Mouse (Mus musculus): ENCODE results near the gene Nrip2. TPM values are rescaled to one million over a fixed set of nuclear protein-coding genes. Genes with fewer than 3 reads are reported as not detected.

Gene Nrip2
- polyA plus RNA-seq, 1 experiment from 2014 or later: 5.0 TPM

- Histone ChIP-seq H3K4me1 (peaks cover 24% of the 10 kb centered on the region), H3K36me3 (peaks cover 26% of the 10 kb centered on the region), H3K27ac (peak overlapping the region; percentile 94), H3K9me3 (no peaks in the 10 kb centered on the region), H3K4me2 (peak overlapping the region; percentile 80), H3K9ac (peak overlapping the region; percentile 35; the same call in 1 of the 2 replicates), H3K27me3 (no peaks in the 10 kb centered on the region), H3K4me3 (peak overlapping the region; percentile 98)
- WGBS: 11% methylated on average over 18 of the region's 18 CpGs
- ATAC-seq (ENCODE audit: insufficient number of reproducible peaks, low FRiP score, low TSS enrichment, low read depth): peak; percentile 47
These were observed 39.8 kb downstream of the Nrip2 start for GRCm38 (mm10) chr6:128438871-128439341.

DNA sequence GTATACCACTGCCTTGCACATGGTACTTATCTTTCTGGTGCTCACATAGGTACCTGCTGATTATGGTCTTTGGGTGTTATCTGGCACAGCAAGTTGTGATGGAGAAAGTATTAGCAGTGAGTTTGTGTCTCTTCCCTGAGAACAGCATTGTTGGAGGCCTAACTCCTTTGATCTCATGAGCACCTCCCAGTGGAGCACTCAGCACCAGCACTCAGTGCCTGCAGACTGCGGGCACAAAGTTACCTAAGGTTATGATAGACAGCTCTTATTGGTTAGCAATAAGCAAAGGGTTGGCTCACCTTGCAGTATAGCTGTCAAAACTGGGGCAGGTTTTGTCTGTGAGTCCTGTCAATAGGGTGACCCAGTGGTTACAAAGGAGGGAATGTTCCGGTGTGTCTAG is 41.1 kb downstream of the Nrip2 start:
- Histone ChIP-seq H3K27ac (no peak overlapping the region), H3K9ac (no peak overlapping the region), H3K4me1 (peaks cover 23% of the 10 kb centered on the region), H3K9me3 (no peaks in the 10 kb centered on the region), H3K4me3 (no peak overlapping the region), H3K4me2 (no peak overlapping the region), H3K27me3 (no peaks in the 10 kb centered on the region), H3K36me3 (peaks cover 13% of the 10 kb centered on the region)
- no peak for ATAC-seq (ENCODE audit: insufficient number of reproducible peaks, low FRiP score, low TSS enrichment, low read depth)
- WGBS: 86% methylated on average over 2 of the region's 2 CpGs

GRCm38 (mm10) chr6:128445761-128446535 is 46.9 kb downstream of the Nrip2 start:
- H3K4me3 ChIP-seq: no peak overlapping the region
- H3K27me3 ChIP-seq: no peaks in the 10 kb centered on the region
- 15% methylated on average over 14 of the region's 14 CpGs for WGBS
- 0 out of 2 replicates have a peak, but pooled peaks cover 2% of the 10 kb centered on the region for H3K4me1 ChIP-seq
- H3K36me3 ChIP-seq: no peaks in the 10 kb centered on the region
- no peak overlapping the region for H3K9ac ChIP-seq
- 0 out of 2 replicates have a peak overlapping the region, but pooled peaks have one; percentile 10 for H3K4me2 ChIP-seq
- no peaks in the 10 kb centered on the region for H3K9me3 ChIP-seq
- no peak for ATAC-seq (ENCODE audit: insufficient number of reproducible peaks, low FRiP score, low TSS enrichment, low read depth)
- H3K27ac ChIP-seq: no peak overlapping the region

DNA sequence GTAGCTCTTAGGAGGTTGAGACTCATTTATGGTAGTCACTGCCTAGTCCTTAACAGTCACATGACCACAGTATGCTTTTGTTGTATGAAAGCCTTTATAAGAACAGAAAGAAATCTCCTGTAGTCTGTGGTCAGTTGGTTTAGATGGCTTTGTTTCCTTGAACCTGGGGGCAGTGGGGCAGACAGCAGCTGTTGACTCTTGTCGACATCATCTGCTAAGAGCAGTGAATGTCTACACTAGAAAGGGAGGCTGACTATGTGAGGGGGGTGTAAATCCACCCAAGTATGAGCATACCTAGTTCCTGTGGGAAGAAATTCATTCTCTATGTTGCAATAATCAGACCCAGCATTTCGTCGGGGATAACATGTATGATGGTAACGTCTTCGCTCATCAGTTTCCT is 48.0 kb downstream of the Nrip2 start:
- Histone ChIP-seq H3K27me3 (no peaks in the 10 kb centered on the region), H3K9ac (no peak overlapping the region), H3K4me1 (peaks cover 2% of the 10 kb centered on the region; the same call in 1 of the 2 replicates), H3K4me2 (no peak overlapping the region), H3K36me3 (no peaks in the 10 kb centered on the region), H3K27ac (no peak overlapping the region), H3K9me3 (no peaks in the 10 kb centered on the region), H3K4me3 (no peak overlapping the region)
- WGBS: 93% methylated on average over 5 of the region's 5 CpGs
- ATAC-seq (ENCODE audit: insufficient number of reproducible peaks, low FRiP score, low TSS enrichment, low read depth): no peak

DNA sequence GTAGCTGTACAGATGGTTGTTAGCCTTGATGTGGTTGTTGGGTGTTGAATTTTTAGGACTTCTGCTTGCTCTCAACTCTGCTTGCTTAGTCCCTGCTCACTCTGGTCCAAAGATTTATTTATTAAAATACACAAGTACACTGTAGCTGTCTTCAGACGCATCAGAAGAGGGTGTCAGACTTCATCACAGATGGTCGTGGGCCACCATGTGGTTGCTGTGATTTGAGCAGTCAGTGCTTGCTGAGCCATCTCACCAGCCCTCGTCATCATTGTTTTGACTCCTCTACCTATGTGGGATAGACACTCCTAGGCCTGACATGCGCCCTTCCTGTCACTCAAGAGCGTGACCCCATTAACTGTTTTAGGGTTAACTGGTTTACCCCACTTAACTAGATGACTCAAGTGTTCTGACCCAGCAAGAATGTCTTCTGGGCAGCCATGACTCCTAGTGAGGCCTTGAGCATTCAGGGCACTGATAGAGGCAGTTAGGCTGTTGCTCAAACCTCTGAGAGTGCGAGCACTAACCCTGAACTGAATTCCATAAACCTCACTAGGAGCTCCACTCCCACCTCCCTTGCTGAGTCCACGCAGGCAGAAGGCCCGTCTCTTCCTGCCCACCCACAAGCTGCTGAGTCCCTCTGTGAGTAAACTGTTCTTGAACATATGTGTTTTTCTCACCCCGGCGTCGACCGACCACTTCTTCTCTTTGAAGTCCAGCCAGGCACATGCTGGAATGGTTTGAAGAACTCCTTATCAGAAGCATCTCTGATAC is 56.9 kb downstream of the Nrip2 start:
- Histone ChIP-seq H3K9ac (no peak overlapping the region), H3K4me2 (no peak overlapping the region), H3K9me3 (no peaks in the 10 kb centered on the region), H3K4me1 (no peaks in the 10 kb centered on the region; the same call in 1 of the 2 replicates), H3K27me3 (no peaks in the 10 kb centered on the region), H3K36me3 (no peaks in the 10 kb centered on the region), H3K27ac (no peak overlapping the region), H3K4me3 (no peak overlapping the region)
- 62% methylated on average over 12 of the region's 12 CpGs for WGBS
- ATAC-seq (ENCODE audit: insufficient number of reproducible peaks, low FRiP score, low TSS enrichment, low read depth): no peak

- Histone ChIP-seq H3K9ac (no peak overlapping the region), H3K4me3 (no peak overlapping the region), H3K36me3 (no peaks in the 10 kb centered on the region), H3K4me2 (no peak overlapping the region), H3K27ac (no peak overlapping the region), H3K4me1 (no peaks in the 10 kb centered on the region; the same call in 1 of the 2 replicates), H3K9me3 (no peaks in the 10 kb centered on the region), H3K27me3 (no peaks in the 10 kb centered on the region)
- 76% methylated on average over 5 of the region's 5 CpGs for WGBS
- no peak for ATAC-seq (ENCODE audit: insufficient number of reproducible peaks, low FRiP score, low TSS enrichment, low read depth)
These were observed 58.1 kb downstream of the Nrip2 start for GRCm38 (mm10) chr6:128457186-128457585.

- no peaks in the 10 kb centered on the region for H3K36me3 ChIP-seq
- no peaks in the 10 kb centered on the region for H3K27me3 ChIP-seq
- H3K9ac ChIP-seq: no peak overlapping the region
- no peaks in the 10 kb centered on the region for H3K4me1 ChIP-seq
- H3K9me3 ChIP-seq: no peaks in the 10 kb centered on the region
- no peak overlapping the region for H3K27ac ChIP-seq
- H3K4me3 ChIP-seq: no peak overlapping the region
- WGBS: 30% methylated on average over 2 of the region's 2 CpGs
- ATAC-seq (ENCODE audit: insufficient number of reproducible peaks, low FRiP score, low TSS enrichment, low read depth): no peak
- H3K4me2 ChIP-seq: no peak overlapping the region
These were observed 61.2 kb downstream of the Nrip2 start for GRCm38 (mm10) chr6:128460321-128460720.

- Histone ChIP-seq H3K4me2 (no peak overlapping the region), H3K4me1 (no peaks in the 10 kb centered on the region), H3K9ac (no peak overlapping the region), H3K9me3 (no peaks in the 10 kb centered on the region), H3K4me3 (no peak overlapping the region), H3K36me3 (no peaks in the 10 kb centered on the region), H3K27ac (no peak overlapping the region), H3K27me3 (no peaks in the 10 kb centered on the region)
- ATAC-seq (ENCODE audit: insufficient number of reproducible peaks, low FRiP score, low TSS enrichment, low read depth): no peak
- WGBS: 77% methylated on average over 14 of the region's 14 CpGs
These were observed 61.8 kb downstream of the Nrip2 start for GRCm38 (mm10) chr6:128460729-128461503.

DNA sequence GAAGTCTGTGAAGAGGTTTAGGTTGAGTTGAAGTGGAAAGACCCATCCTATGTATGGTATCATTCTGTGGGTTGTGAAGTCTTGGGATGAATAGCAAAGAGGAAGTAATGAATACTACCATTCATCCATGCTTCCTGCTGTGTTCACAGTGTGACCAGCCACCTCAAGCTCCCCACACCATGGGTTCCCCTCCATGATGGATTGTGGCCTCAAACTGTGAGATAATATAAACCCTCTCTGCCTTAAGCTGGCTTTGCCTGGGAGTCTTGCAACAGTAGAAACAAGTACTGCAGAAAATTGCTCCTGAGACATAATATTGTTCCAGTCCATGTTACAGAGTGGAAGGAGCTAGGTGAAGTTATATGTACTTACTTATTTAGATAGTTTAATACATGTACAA is 62.5 kb downstream of the Nrip2 start:
- no peak for ATAC-seq (ENCODE audit: insufficient number of reproducible peaks, low FRiP score, low TSS enrichment, low read depth)
- Histone ChIP-seq H3K9me3 (no peaks in the 10 kb centered on the region), H3K36me3 (no peaks in the 10 kb centered on the region), H3K27ac (no peak overlapping the region), H3K4me2 (no peak overlapping the region), H3K4me1 (no peaks in the 10 kb centered on the region), H3K9ac (no peak overlapping the region), H3K4me3 (no peak overlapping the region), H3K27me3 (no peaks in the 10 kb centered on the region)

DNA sequence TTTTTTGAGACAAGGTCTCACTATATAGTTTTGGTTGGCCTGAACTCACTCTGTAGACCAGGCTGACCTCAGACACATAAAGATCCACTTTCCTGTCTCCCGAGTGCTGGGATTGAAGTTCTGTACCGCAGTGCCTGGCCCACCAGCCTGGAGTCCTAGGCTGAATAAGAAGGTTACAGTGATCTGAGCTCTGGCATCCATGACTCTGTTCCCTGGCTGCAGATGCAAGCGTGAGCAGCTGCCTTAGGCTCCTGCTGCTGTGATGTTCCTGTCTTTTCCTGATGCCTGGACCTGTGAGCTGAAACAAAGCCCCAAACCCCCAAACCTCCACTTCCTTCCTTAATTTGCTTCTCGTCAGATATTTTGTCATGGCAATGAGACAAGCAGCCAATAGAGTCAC is 65.9 kb downstream of the Nrip2 start:
- Histone ChIP-seq H3K4me2 (no peak overlapping the region), H3K9me3 (no peaks in the 10 kb centered on the region), H3K36me3 (no peaks in the 10 kb centered on the region), H3K27ac (no peak overlapping the region), H3K4me3 (no peak overlapping the region), H3K4me1 (no peaks in the 10 kb centered on the region), H3K27me3 (no peaks in the 10 kb centered on the region), H3K9ac (no peak overlapping the region)
- ATAC-seq (ENCODE audit: insufficient number of reproducible peaks, low FRiP score, low TSS enrichment, low read depth): no peak
- WGBS: 73% methylated on average over 4 of the region's 4 CpGs
